Mouse (Mus musculus) forebrain, embryonic 10.5 days (tissue): Measurements from ENCODE around the gene Tha1. TPM values are rescaled to one million over a fixed set of nuclear protein-coding genes. Genes with fewer than 3 reads are reported as not detected.

Experiments
- DNase-seq: peaks from one replicate; pipeline ENCODE4 v3.0.0-alpha.2; 2017; ENCODE audit warnings: low spot score; ENCODE audit errors: extremely low spot score
- H3K27ac ChIP-seq: fragments of 300-500 bp; sonication (generic); 2 replicates; pipeline ENCODE4 v1.5.1; 2016; ENCODE audit warnings: mild to moderate bottlenecking
- H3K27me3 ChIP-seq: fragments of 300-500 bp; sonication (generic); 2 replicates; pipeline ENCODE4 v1.6.1; 2016; ENCODE audit warnings: mild to moderate bottlenecking; ENCODE audit not compliant: poor library complexity, severe bottlenecking
- H3K36me3 ChIP-seq: fragments of 300-500 bp; sonication (generic); replicated peaks from 2 replicates; pipeline ENCODE4 v1.6.1; 2016; ENCODE audit warnings: mild to moderate bottlenecking, moderate library complexity
- H3K4me1 ChIP-seq: fragments of 300-500 bp; sonication (generic); 2 replicates; pipeline ENCODE4 v1.6.1; 2016
- H3K4me3 ChIP-seq: fragments of 300-500 bp; sonication (generic); 2 replicates; pipeline ENCODE4 v1.5.1; 2016; ENCODE audit warnings: mild to moderate bottlenecking, moderate library complexity
- H3K9me3 ChIP-seq: fragments of 300-500 bp; sonication (generic); 2 replicates; pipeline ENCODE4 v1.6.1; 2016; ENCODE audit warnings: mild to moderate bottlenecking, moderate library complexity
- WGBS: fragments of 180-500 bp; shearing (Covaris S2); methylation state at CpG from one replicate; pipeline ENCODE4 v1.1.7; 2016; 5-methylcytosine and 5-hydroxymethylcytosine counted together
- polyA plus RNA-seq: library from polyadenylated mRNA; unstranded; fragments of >200 nt; fragmentation: Nextera tagmentation; extraction: Ambion mirVana; gene quantifications from 2 replicates; pipeline ENCODE4 v1.2.1, GENCODE M21; 2016

The Tha1 gene
- polyA plus RNA-seq, 1 experiment from 2014 or later: 4.4 TPM

DNA sequence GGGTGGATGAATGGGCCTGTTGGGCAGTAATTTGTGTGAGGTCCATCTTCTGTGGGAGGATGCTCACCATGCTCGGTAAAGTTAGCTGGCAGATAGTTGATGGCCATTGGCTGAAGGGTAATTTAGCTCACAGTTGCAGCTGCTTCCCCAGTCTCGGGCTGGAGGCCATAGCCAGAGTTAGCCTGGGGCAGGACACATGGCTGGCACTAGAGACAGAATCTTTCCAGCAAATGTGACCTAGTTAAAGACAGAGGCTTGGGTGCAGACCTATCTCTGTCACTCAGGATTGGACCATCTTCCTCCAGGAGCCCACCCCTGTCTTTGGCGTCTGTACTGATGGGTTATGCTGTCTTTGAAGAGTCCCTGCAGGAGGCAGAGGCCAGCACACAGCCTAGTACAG is 14.9 kb downstream of the Tha1 start:
- H3K4me3 ChIP-seq: no peak overlapping the region
- H3K27ac ChIP-seq: no peak overlapping the region
- peaks cover 6% of the 10 kb centered on the region; the same call in 1 of the 2 replicates for H3K9me3 ChIP-seq
- H3K36me3 ChIP-seq: peaks cover 55% of the 10 kb centered on the region
- no peak for DNase-seq
- peaks cover 53% of the 10 kb centered on the region for H3K27me3 ChIP-seq
- WGBS: 69% methylated on average over 3 of the region's 3 CpGs
- H3K4me1 ChIP-seq: peaks cover 43% of the 10 kb centered on the region

DNA sequence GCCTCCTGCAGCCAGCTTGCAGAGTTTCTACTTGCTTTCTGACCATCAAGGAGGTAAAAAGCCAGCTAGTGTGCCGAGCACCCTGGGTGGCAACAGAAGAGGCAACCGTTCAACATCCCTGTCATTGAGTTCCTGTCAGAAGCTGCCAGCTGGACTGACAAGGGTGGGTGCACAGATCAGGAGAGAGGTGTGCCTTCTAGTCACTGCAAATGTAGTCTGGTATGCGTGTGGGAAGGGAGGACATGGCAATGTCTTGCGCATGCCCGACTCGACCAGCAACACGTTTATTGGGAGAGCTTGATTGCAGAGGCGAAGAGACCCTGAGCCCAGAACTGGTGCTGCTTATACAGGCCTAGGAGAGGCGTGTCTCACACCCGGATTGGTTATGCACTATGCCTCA is 15.8 kb downstream of the Tha1 start:
- H3K27me3 ChIP-seq: peaks cover 44% of the 10 kb centered on the region
- peaks cover 34% of the 10 kb centered on the region for H3K4me1 ChIP-seq
- H3K27ac ChIP-seq: no peak overlapping the region
- peaks cover 65% of the 10 kb centered on the region for H3K36me3 ChIP-seq
- DNase-seq: no peak
- H3K4me3 ChIP-seq: no peak overlapping the region
- WGBS: 96% methylated on average over 10 of the region's 10 CpGs
- H3K9me3 ChIP-seq: peaks cover 6% of the 10 kb centered on the region; the same call in 1 of the 2 replicates

DNA sequence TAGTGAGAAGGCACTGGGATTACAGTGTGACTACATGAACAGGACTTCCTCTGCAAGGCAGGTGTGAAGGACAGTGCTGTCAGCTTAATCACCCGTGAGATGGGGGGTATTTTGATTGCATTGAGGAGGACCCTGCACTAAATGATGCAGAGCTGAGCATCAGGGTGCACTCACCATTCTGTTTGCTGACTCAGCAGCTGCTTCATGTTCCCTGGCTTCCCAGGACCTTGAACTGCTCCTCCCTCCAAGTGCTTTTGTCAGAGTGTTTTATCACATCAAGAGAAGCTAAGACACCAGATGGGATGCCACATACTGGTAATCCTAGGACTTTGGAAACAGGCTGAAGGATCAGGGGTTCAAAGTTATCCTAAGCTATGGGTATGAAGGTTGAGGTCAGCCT is 17.3 kb downstream of the Tha1 start:
- Histone ChIP-seq H3K4me1 (peaks cover 30% of the 10 kb centered on the region), H3K27me3 (peaks cover 29% of the 10 kb centered on the region), H3K36me3 (peaks cover 79% of the 10 kb centered on the region), H3K9me3 (peaks cover 6% of the 10 kb centered on the region; the same call in 1 of the 2 replicates), H3K27ac (no peak overlapping the region), H3K4me3 (no peak overlapping the region)
- no peak for DNase-seq
- 79% methylated on average over 1 of the region's 1 CpGs for WGBS

DNA sequence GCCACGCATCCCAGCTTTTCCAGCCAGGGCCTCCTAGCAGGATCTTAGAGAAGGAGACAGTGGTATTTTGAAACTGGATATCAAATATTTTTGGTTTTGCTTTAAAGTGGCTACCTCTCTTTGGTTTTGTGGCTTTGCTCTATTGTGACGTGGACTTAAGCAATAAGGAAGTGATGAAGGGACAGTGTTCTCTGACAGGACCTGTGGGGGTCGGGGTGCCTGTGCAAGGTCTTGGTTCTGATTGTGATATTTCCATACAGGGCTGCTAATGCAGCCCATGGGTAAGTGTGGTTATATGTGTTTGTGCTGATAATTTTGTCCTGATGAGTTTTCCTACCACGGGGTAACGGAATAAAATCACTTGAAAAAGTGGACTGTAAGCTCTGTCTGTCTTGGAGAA is 17.9 kb downstream of the Tha1 start:
- Histone ChIP-seq H3K36me3 (peaks cover 86% of the 10 kb centered on the region), H3K27ac (no peak overlapping the region), H3K4me1 (peaks cover 30% of the 10 kb centered on the region), H3K27me3 (peaks cover 23% of the 10 kb centered on the region), H3K9me3 (peaks cover 6% of the 10 kb centered on the region; the same call in 1 of the 2 replicates), H3K4me3 (no peak overlapping the region)
- DNase-seq: no peak
- 96% methylated on average over 5 of the region's 5 CpGs for WGBS

DNA sequence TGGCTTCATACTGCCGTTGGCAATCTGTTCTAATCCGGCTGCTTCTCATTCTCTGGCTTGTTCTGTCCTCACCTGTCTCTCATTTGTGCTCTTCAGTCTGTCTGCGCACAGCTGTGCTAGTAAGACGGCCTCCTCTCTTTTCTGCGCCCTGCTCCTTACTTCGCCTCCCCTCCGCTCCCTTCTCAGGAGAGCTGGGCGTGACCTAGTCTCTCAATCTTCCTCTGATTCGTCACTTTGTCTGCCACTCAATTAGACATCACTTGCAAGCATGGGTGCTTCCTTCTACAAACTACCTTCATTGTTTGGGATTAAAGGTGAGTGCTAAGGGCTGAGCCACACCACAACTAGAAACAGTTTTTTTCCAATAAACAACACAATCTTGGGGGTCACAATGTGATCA is 19.0 kb downstream of the Tha1 start:
- DNase-seq: no peak
- peaks cover 87% of the 10 kb centered on the region for H3K36me3 ChIP-seq
- no peak overlapping the region for H3K27ac ChIP-seq
- peaks cover 6% of the 10 kb centered on the region; the same call in 1 of the 2 replicates for H3K9me3 ChIP-seq
- H3K4me3 ChIP-seq: no peak overlapping the region
- H3K4me1 ChIP-seq: peaks cover 30% of the 10 kb centered on the region
- peaks cover 11% of the 10 kb centered on the region for H3K27me3 ChIP-seq
- WGBS: 90% methylated on average over 9 of the region's 9 CpGs

DNA sequence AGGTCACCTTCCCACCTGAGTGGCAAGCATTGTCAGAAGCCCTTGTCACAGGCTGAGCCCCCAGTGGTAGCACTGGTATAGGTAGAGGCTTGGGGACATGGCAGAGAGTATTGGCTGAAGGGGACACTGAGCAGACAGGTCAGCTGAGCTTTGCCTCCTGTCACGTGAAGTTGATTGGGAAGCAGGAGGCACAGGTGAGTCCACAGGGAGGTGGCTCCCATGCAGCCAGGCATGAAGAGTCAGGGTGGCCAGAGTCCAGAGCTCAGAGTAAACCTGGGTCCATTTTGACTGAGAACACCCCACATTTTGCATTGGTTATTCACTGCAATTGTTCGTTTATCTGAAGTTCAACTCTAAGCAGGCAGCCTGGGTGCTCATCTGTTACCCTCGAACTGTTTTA is 20.4 kb downstream of the Tha1 start:
- no peak for DNase-seq
- H3K27me3 ChIP-seq: no peaks in the 10 kb centered on the region
- peaks cover 6% of the 10 kb centered on the region; the same call in 1 of the 2 replicates for H3K9me3 ChIP-seq
- WGBS: 95% methylated on average over 3 of the region's 3 CpGs
- H3K4me3 ChIP-seq: no peak overlapping the region
- H3K36me3 ChIP-seq: peaks cover 75% of the 10 kb centered on the region
- peaks cover 30% of the 10 kb centered on the region for H3K4me1 ChIP-seq
- no peak overlapping the region for H3K27ac ChIP-seq

GRCm38 (mm10) chr11:117848985-117849671 is 24.2 kb downstream of the Tha1 start, which contains the start of gene Birc5:
Gene Birc5 (plus strand): TSS chr11:117849251.
- Histone ChIP-seq H3K9me3 (no peaks in the 10 kb centered on the region), H3K4me3 (peak within 1 kb of the TSS; percentile 76), H3K27me3 (no peaks in the 10 kb centered on the region), H3K36me3 (peaks cover 39% of the 10 kb centered on the region), H3K27ac (peak within 1 kb of the TSS; percentile 95), H3K4me1 (peaks cover 37% of the 10 kb centered on the region)
- under 1% methylated on average over 51 of the region's 51 CpGs for WGBS
- peak; percentile 93 for DNase-seq

- no peaks in the 10 kb centered on the region for H3K9me3 ChIP-seq
- H3K27ac ChIP-seq: peak overlapping the region; percentile 95
- H3K4me1 ChIP-seq: peaks cover 37% of the 10 kb centered on the region
- whole genome bisulfite sequencing: 12% methylated on average over 19 of the region's 19 CpGs
- no peak for DNase-seq
- no peaks in the 10 kb centered on the region for H3K27me3 ChIP-seq
- H3K4me3 ChIP-seq: peak overlapping the region; percentile 76
- H3K36me3 ChIP-seq: peaks cover 32% of the 10 kb centered on the region
Measured at GRCm38 (mm10) chr11:117848271-117848984, 24.9 kb downstream of the Tha1 start.

DNA sequence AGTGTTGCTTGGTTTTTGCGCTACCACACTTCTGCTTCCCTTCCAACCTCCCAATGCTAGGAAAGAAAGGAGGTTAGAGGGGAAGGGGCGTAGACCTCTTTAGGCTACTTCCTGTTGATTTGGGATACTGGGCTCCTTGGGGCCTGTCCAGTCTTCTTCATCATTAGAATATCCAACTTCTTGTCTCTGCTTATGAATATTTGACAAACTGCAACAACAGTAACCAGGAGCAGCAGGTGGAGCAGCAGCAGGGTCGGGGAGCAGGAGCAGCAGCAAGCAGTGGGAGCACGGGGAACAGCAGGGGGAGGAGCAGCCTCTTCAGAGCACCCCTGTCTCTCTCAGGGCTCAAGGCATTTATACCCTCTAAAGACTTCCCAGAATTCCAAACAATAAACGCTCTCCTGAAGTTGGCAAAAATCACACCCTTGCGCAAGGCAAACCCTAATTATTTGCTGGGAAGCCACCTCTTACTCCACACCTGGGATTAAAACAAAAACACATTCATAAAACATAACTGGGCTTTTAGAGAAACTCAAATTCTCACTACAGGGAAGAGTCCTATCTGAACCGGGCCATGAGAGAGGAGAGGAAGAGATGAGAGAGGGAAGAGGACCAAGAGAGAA is 25.6 kb downstream of the Tha1 start:
- WGBS: 86% methylated on average over 7 of the region's 7 CpGs

DNA sequence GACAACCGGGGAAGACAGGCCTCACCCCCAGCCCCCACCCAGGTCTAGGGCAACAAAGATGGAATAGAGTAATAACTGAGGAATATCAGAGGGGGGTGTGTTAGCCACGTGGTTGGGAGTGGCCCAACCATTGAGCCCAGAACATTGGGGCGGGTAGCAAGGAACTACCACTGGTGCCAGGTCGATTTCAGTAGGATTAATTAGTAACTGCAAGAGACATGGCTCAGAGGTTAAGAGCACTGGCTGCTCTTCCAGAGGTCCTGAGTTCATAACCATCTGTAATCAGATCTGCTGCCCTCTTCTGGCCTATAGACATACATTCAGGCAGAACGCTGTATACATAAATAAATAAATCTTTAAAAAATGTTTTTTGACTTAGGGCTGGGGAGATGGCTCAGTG is 26.6 kb downstream of the Tha1 start:
- no peak overlapping the region for H3K27ac ChIP-seq
- peaks cover 37% of the 10 kb centered on the region for H3K4me1 ChIP-seq

More for the DNA sequence above, 25.6 kb downstream of the Tha1 start:
- Histone ChIP-seq H3K4me3 (peak overlapping the region; percentile 76), H3K27ac (peak overlapping the region; percentile 95), H3K9me3 (no peaks in the 10 kb centered on the region), H3K4me1 (peaks cover 37% of the 10 kb centered on the region), H3K27me3 (no peaks in the 10 kb centered on the region), H3K36me3 (peaks cover 25% of the 10 kb centered on the region)
- DNase-seq: no peak

DNA sequence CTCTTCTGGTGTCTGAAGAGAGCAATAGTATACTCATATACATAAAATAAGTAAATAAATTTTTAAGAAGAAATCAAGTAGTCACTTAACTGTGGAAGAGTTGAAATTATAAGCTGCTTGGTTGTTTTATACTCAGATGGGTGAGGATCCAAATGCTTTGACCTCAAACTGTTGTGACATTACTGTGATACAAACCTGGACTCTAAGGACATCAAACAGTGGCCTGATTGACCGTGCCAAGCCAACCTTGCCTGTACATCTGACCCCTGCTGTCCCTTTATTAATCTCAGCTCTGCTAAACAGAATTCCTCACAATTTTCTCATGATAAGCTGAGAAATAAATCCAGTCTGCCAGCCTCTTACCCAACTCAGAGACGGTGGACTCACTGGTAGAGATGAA is 27.6 kb downstream of the Tha1 start:
- DNase-seq: no peak
- no peaks in the 10 kb centered on the region for H3K27me3 ChIP-seq
- WGBS: 83% methylated on average over 2 of the region's 2 CpGs
- H3K4me1 ChIP-seq: peaks cover 31% of the 10 kb centered on the region
- no peak overlapping the region for H3K4me3 ChIP-seq
- peaks cover 4% of the 10 kb centered on the region for H3K36me3 ChIP-seq
- H3K9me3 ChIP-seq: no peaks in the 10 kb centered on the region
- H3K27ac ChIP-seq: no peak overlapping the region

More for the DNA sequence above, 26.6 kb downstream of the Tha1 start:
- H3K4me3 ChIP-seq: no peak overlapping the region
- no peak for DNase-seq
- peaks cover 14% of the 10 kb centered on the region for H3K36me3 ChIP-seq
- no peaks in the 10 kb centered on the region for H3K27me3 ChIP-seq
- no peaks in the 10 kb centered on the region for H3K9me3 ChIP-seq
- 58% methylated on average over 5 of the region's 5 CpGs for WGBS

GRCm38 (mm10) chr11:117844997-117845396 is 28.3 kb downstream of the Tha1 start:
- Histone ChIP-seq H3K4me1 (peaks cover 24% of the 10 kb centered on the region), H3K4me3 (no peak overlapping the region), H3K27ac (no peak overlapping the region), H3K9me3 (no peaks in the 10 kb centered on the region), H3K36me3 (no peaks in the 10 kb centered on the region), H3K27me3 (no peaks in the 10 kb centered on the region)
- WGBS: 84% methylated on average over 2 of the region's 2 CpGs
- DNase-seq: no peak

- 88% methylated on average over 2 of the region's 2 CpGs for WGBS
- Histone ChIP-seq H3K9me3 (no peaks in the 10 kb centered on the region), H3K36me3 (no peaks in the 10 kb centered on the region), H3K27ac (no peak overlapping the region), H3K4me1 (peaks cover 12% of the 10 kb centered on the region), H3K4me3 (no peak overlapping the region), H3K27me3 (no peaks in the 10 kb centered on the region)
- no peak for DNase-seq
Measured at GRCm38 (mm10) chr11:117843434-117843833, 29.8 kb downstream of the Tha1 start.
